Mouse (Mus musculus) midbrain, embryonic 11.5 days (tissue): ENCODE measurements at regions not wholly inside any gene's neighbourhood (a gene's known extent, or its start where the extent isn't known, plus 50 kb on each side); places are given as distances from the start of the nearest gene placed in this dataset.
A peak's percentile ranks its signal among the peaks of the same experiment; 100 is the strongest.

Source experiments
- ATAC-seq: fragments of 200-750 bp; cut with Nextera tagmentation; 2 replicates; pipeline ENCODE4 v1.8.0; 2017; ENCODE audit warnings: moderate TSS enrichment, moderate library complexity; ENCODE audit not compliant: low FRiP score
- DNase-seq: peaks from one replicate; pipeline ENCODE4 v3.0.0; 2015; ENCODE audit warnings: low spot score; ENCODE audit errors: missing footprints
- H3K27ac ChIP-seq: fragments of 300-500 bp; sonication (generic); 2 replicates; pipeline ENCODE4 v1.5.1; 2014; ENCODE audit warnings: low read depth, low read length
- H3K27me3 ChIP-seq: fragments of 300-500 bp; sonication (generic); 2 replicates; pipeline ENCODE4 v1.6.1; 2014; ENCODE audit warnings: mild to moderate bottlenecking, low read length, moderate library complexity, mixed read lengths; ENCODE audit not compliant: control insufficient read depth, insufficient read depth
- H3K36me3 ChIP-seq: fragments of 300-500 bp; sonication (generic); 2 replicates; pipeline ENCODE4 v1.6.1; 2014; ENCODE audit warnings: mild to moderate bottlenecking, low read length, moderate library complexity, mixed read lengths; ENCODE audit not compliant: control insufficient read depth, insufficient read depth
- H3K4me1 ChIP-seq: fragments of 300-500 bp; sonication (generic); 2 replicates; pipeline ENCODE4 v1.6.1; 2014; ENCODE audit warnings: low read length; ENCODE audit not compliant: control insufficient read depth, insufficient read depth
- H3K4me2 ChIP-seq: fragments of 300-500 bp; sonication (generic); 2 replicates; pipeline ENCODE4 v1.6.1; 2014; ENCODE audit warnings: mild to moderate bottlenecking, moderate library complexity
- H3K4me3 ChIP-seq: fragments of 300-500 bp; sonication (generic); 2 replicates; pipeline ENCODE4 v1.5.1; 2014; ENCODE audit warnings: low read depth, low read length
- H3K9ac ChIP-seq: fragments of 300-500 bp; sonication (generic); 2 replicates; pipeline ENCODE4 v1.6.1; 2014; ENCODE audit warnings: low read length
- H3K9me3 ChIP-seq: fragments of 300-500 bp; sonication (generic); 2 replicates; pipeline ENCODE4 v1.6.1; 2016; ENCODE audit warnings: low read length; ENCODE audit not compliant: control insufficient read depth
- WGBS: fragments of 180-500 bp; shearing (Covaris S2); extraction: QIAGEN DNeasy Blood & Tissue Kit; methylation state at CpG from one replicate; pipeline ENCODE4 v1.1.7; 2014; 5-methylcytosine and 5-hydroxymethylcytosine counted together

DNA sequence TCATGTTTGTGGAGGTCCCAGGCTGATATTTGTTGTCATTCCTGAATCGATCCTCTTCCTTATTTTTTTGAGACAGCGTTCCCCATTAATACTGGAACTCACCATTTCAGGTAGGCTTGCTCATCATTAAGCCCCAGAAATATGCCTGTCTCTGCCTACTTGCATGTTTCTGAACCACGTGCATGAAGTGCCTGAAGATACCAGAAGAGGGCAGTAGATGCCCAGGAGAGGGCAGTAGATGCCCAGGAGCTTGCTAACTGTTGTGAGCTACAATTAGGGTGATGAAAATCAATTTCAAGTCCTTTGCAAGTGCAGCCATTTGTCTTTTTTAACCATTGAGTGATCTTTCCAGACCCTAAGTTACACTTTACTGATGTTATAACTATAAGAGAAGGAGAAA is 871.6 kb upstream of the Ddx18 start:
- Histone ChIP-seq H3K27ac (no peak overlapping the region), H3K36me3 (no peaks in the 10 kb centered on the region), H3K4me3 (no peak overlapping the region), H3K4me2 (no peak overlapping the region), H3K27me3 (no peaks in the 10 kb centered on the region), H3K9me3 (no peaks in the 10 kb centered on the region), H3K9ac (no peak overlapping the region), H3K4me1 (no peaks in the 10 kb centered on the region)
- ATAC-seq (no peak), DNase-seq (no peak)
- 74% methylated on average over 3 of the region's 3 CpGs for WGBS

GRCm38 (mm10) chr1:122423503-122423902 is 855.7 kb upstream of the Ddx18 start:
- H3K4me3 ChIP-seq: no peak overlapping the region
- no peaks in the 10 kb centered on the region for H3K27me3 ChIP-seq
- no peaks in the 10 kb centered on the region for H3K9me3 ChIP-seq
- no peaks in the 10 kb centered on the region for H3K36me3 ChIP-seq
- no peak for DNase-seq
- H3K9ac ChIP-seq: no peak overlapping the region
- WGBS: 50% methylated on average over 2 of the region's 2 CpGs
- no peaks in the 10 kb centered on the region for H3K4me1 ChIP-seq
- H3K4me2 ChIP-seq: no peak overlapping the region
- ATAC-seq: no peak
- H3K27ac ChIP-seq: no peak overlapping the region

GRCm38 (mm10) chr1:122396342-122396741 is 828.6 kb upstream of the Ddx18 start:
- no peak overlapping the region for H3K27ac ChIP-seq
- no peak overlapping the region for H3K4me3 ChIP-seq
- no peaks in the 10 kb centered on the region for H3K27me3 ChIP-seq
- H3K9ac ChIP-seq: no peak overlapping the region
- no peak for ATAC-seq
- WGBS: 90% methylated on average over 2 of the region's 2 CpGs
- no peak for DNase-seq
- H3K4me1 ChIP-seq: no peaks in the 10 kb centered on the region
- H3K36me3 ChIP-seq: no peaks in the 10 kb centered on the region
- H3K4me2 ChIP-seq: no peak overlapping the region
- H3K9me3 ChIP-seq: no peaks in the 10 kb centered on the region

DNA sequence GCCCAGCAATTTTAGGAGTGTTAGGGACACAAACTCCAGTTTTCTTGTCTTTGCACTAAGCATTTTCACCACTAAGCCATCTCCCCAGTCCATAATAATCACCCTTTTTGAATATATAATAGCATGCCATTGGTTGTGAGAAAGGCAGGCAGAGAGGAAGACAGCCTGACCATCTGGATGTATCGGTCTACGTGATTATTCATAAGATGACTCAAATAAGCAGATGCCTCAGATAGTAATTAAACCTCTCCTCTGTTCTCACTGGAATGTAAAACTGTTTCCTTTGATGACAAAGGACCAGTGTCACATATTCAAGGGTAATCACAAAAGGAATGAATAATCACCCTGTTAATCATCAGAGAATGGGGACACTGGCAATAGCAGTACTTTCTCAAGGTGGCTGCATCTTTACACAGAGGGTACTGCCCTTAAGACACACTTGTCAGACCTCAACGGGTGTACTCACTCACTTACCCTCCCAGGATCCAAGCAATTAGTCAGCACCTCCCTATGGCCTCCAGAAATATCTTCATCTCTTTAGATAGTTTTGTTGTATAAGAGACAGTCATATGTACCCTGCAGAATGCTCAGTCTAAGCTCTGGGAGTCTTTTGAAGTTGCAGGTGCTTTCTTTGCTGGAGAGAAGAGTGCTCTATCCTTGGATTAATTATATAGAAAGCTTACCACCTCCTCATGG is 826.0 kb upstream of the Ddx18 start:
- no peaks in the 10 kb centered on the region for H3K9me3 ChIP-seq
- H3K27ac ChIP-seq: no peak overlapping the region
- no peak overlapping the region for H3K4me3 ChIP-seq
- no peaks in the 10 kb centered on the region for H3K36me3 ChIP-seq
- H3K4me2 ChIP-seq: no peak overlapping the region
- DNase-seq (no peak), ATAC-seq (no peak)
- WGBS: 77% methylated on average over 3 of the region's 3 CpGs
- no peaks in the 10 kb centered on the region for H3K27me3 ChIP-seq
- H3K9ac ChIP-seq: no peak overlapping the region
- no peaks in the 10 kb centered on the region for H3K4me1 ChIP-seq

- ATAC-seq (peak; percentile 81), DNase-seq (peak; percentile 100)
- no peak overlapping the region for H3K4me2 ChIP-seq
- no peak overlapping the region for H3K4me3 ChIP-seq
- no peaks in the 10 kb centered on the region for H3K9me3 ChIP-seq
- no peaks in the 10 kb centered on the region for H3K27me3 ChIP-seq
- H3K27ac ChIP-seq: no peak overlapping the region
- no peak overlapping the region for H3K9ac ChIP-seq
- H3K36me3 ChIP-seq: no peaks in the 10 kb centered on the region
- WGBS: 89% methylated on average over 16 of the region's 16 CpGs
- H3K4me1 ChIP-seq: no peaks in the 10 kb centered on the region
These were observed 789.2 kb upstream of the Ddx18 start for GRCm38 (mm10) chr1:122357015-122357414.

GRCm38 (mm10) chr1:122351530-122351929 is 783.7 kb upstream of the Ddx18 start:
- no peak overlapping the region for H3K4me2 ChIP-seq
- no peaks in the 10 kb centered on the region for H3K36me3 ChIP-seq

DNA sequence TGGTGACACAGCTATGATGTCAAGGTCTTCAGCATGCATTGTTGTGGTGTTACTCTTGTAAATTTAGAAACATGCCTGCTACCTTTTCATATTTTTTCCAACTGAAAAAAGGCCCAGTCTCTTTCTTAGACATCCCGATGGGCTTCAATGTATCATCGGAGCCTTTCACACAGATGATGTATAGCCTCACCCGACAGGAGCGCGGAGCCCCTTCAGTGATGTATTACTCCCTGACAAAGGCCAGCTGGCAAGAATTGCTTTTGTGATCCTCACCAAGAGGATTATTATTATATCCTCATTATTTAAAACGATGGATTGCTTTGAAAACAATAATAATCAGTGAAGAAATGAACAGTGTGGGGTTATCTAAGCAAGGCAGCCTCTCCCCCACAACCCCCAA is 765.5 kb upstream of the Ddx18 start:
- ATAC-seq (no peak), DNase-seq (no peak)
- H3K4me1 ChIP-seq: no peaks in the 10 kb centered on the region

More at GRCm38 (mm10) chr1:122351530-122351929, 783.7 kb upstream of the Ddx18 start:
- ATAC-seq: no peak
- no peak overlapping the region for H3K27ac ChIP-seq
- H3K27me3 ChIP-seq: no peaks in the 10 kb centered on the region
- H3K4me3 ChIP-seq: no peak overlapping the region
- no peak overlapping the region for H3K9ac ChIP-seq
- no peaks in the 10 kb centered on the region for H3K9me3 ChIP-seq
- no peak for DNase-seq
- no peaks in the 10 kb centered on the region for H3K4me1 ChIP-seq

DNA sequence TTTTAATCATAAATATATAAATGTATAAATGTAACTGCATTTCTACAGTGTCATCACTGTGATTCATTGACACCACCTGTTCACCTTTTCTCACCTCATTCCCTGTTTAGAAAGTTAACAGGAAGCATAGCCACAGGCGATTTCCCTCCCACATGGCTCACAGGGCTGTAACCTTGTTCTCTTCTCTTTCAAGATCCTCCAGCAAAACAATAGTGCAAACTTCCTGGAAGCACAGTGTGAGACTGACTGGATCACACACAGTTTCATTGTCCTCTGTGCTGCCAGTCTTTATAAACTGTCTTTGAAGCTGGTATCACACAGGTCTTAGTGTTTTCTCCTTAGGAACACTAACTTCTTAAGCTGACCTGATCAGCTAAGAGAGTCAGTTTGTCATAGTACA is 760.5 kb upstream of the Ddx18 start:
- 21% methylated on average over 1 of the region's 1 CpGs for WGBS
- Histone ChIP-seq H3K4me2 (no peak overlapping the region), H3K4me1 (no peaks in the 10 kb centered on the region), H3K36me3 (no peaks in the 10 kb centered on the region), H3K27ac (no peak overlapping the region), H3K9ac (no peak overlapping the region), H3K27me3 (no peaks in the 10 kb centered on the region), H3K4me3 (no peak overlapping the region), H3K9me3 (no peaks in the 10 kb centered on the region)
- no peak for DNase-seq
- ATAC-seq: no peak

More for the DNA sequence above, 765.5 kb upstream of the Ddx18 start:
- Histone ChIP-seq H3K9ac (no peak overlapping the region), H3K4me3 (no peak overlapping the region), H3K27me3 (no peaks in the 10 kb centered on the region), H3K36me3 (no peaks in the 10 kb centered on the region), H3K4me2 (no peak overlapping the region), H3K9me3 (no peaks in the 10 kb centered on the region), H3K27ac (no peak overlapping the region)
- WGBS: 88% methylated on average over 6 of the region's 6 CpGs
